Mouse (Mus musculus): ENCODE results near the gene Rab11fip3. TPM values are rescaled to one million over a fixed set of nuclear protein-coding genes. Genes with fewer than 3 reads are reported as not detected.
"Not testable (repeated sequence)": the region's sequence is repeated elsewhere in the genome, so short reads cannot be mapped to it uniquely, and the experiment has no call there.

Gene Rab11fip3
- 27.2 and 31.0 TPM in 2 replicates for polyA plus RNA-seq (2015; fragmentation: Nextera tagmentation; extraction: Ambion mirVana)

DNA sequence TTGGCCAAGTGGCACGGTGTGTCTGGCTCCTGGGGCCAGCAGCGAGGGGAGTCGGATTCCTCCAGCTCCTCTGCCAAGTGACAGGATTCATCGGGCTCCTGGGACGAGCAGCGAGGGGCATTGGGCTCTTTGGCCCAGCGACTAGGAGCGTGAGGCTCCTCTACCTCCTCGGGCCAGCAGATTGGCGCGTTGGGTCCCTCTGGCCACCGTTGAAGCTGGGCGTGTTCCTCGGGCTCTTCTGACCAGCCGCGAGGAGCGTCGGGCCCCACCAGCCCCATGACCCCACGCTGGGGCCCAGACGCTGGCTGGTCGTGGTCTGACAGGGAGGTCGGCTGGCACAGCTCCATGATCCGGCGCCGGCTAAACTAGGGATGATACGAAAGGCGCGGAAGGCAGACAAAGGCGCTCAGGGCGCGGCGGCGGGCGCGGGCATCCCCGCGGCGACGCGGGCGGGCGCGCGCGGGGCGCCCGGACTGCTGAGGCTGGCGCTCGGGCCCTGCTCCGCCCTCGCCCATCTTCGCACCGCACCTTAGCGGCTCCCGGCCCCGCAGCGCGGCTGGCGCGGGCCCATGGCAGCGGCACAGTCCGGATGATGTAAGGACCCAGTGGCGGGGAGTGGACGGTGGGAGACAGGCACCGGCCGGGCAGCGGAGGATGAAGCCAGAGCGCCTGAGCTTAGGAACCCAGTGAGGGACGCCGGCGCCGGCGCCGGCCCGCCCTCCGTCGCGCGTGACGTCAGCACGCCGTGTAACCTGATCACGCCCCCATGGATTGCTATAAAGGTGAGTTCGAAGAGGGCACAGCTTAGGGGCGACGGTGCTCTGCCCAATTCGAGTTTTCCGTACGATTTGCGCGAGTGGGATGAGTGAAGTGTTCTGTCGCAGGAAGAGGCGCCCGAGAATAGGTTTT lies at the start of gene Rab11fip3:
Rab11fip3 (minus strand) TSS at position 725 of the 909 bp plus-strand sequence.
- H3K4me1 ChIP-seq (replicated peaks) = peaks cover 50% of the 10 kb centered on the region
- H3K9me3 ChIP-seq = no peaks in the 10 kb centered on the region
- ATAC-seq (ENCODE audit: low FRiP score, low read depth) = peak; percentile 94
- peak within 1 kb of the TSS; percentile 79 for H3K4me3 ChIP-seq
- H3K9ac ChIP-seq = peak within 1 kb of the TSS; percentile 94
- H3K4me2 ChIP-seq = peak within 1 kb of the TSS; percentile 97
- H3K27me3 ChIP-seq = 0 out of 2 replicates have a peak, but pooled peaks cover 3% of the 10 kb centered on the region
- H3K36me3 ChIP-seq = no peaks in the 10 kb centered on the region
- WGBS = under 1% methylated on average over 93 of the region's 94 CpGs
- H3K27ac ChIP-seq (replicated peaks) = peak within 1 kb of the TSS; percentile 96

DNA sequence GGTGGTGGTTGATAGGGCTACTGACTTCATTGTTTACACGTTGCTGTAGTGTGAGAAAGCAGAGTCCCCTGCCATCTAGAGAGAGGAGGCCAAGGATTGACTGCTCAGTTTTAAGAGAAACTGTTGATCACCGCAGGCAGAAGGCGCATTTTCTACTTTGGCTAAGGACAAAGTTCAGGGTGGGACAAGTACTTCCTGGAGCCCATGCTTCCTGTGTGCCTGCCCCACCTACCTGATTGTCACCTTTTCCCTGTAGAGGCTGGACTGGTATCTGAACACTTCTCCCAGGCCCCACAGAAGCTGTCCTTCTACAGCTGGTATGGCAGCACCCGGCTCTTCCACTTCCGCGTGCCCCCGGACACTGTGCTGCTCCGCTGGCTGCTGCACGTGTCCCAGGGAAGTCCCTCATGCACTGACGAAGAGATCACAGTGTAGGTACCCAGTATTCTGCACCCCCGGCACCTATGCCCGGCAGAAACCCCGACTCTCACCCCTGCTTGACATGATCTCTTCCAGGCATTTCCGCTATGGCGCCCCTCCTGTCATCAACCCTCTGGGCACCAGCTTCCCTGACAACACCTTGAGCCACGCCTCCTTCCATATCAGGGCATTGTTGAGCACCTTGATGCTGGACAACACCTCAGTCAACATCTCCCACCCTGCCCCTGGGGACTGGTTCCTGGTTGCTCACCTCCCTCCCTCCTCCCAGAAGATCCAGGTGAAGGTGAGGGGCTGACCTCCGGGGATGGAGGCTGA lies 47.3 kb upstream of the Rab11fip3 start:
- ATAC-seq (ENCODE audit: low FRiP score, low read depth) = no peak
- peaks cover 12% of the 10 kb centered on the region for H3K4me1 ChIP-seq (replicated peaks)
- H3K4me3 ChIP-seq = no peak overlapping the region
- 86% methylated on average over 17 of the region's 17 CpGs for WGBS
- no peak overlapping the region for H3K9ac ChIP-seq
- H3K36me3 ChIP-seq = no peaks in the 10 kb centered on the region
- no peak overlapping the region for H3K27ac ChIP-seq (replicated peaks)
- no peak overlapping the region for H3K4me2 ChIP-seq
- H3K27me3 ChIP-seq = peaks cover 39% of the 10 kb centered on the region
- H3K9me3 ChIP-seq = no peaks in the 10 kb centered on the region

DNA sequence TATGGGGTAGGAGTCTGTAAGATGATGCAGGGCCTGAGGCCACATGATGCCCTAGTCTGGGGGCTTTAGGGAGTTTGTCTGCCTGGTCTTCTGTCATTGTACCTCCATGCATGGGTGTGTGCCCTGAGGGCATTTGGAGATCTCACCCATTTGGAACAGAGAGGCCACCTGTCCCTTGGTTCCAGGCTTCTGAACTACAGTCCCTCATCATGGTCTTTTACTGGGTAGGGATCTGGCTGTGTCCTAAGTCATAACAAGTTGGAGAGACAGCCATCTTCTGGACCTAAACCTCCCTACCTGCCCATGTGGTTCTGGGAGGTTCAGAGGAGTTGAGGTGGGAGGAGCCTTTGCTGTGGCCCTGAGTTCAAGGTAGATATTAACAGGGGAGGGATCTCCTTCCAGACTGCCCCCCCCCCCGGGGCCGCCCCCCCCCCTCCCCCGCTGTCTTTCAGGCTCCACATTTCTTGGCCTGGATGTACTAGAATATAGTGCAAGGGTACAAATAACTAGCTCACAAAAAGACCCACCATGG lies 46.7 kb upstream of the Rab11fip3 start:
- no peak overlapping the region for H3K9ac ChIP-seq
- H3K27ac ChIP-seq (replicated peaks) = no peak overlapping the region
- peaks cover 39% of the 10 kb centered on the region for H3K27me3 ChIP-seq
- no peak for ATAC-seq (ENCODE audit: low FRiP score, low read depth)
- H3K9me3 ChIP-seq = no peaks in the 10 kb centered on the region
- H3K4me2 ChIP-seq = no peak overlapping the region
- WGBS = 62% methylated on average over 3 of the region's 3 CpGs
- H3K4me1 ChIP-seq (replicated peaks) = peaks cover 12% of the 10 kb centered on the region
- H3K4me3 ChIP-seq = no peak overlapping the region
- H3K36me3 ChIP-seq = no peaks in the 10 kb centered on the region

DNA sequence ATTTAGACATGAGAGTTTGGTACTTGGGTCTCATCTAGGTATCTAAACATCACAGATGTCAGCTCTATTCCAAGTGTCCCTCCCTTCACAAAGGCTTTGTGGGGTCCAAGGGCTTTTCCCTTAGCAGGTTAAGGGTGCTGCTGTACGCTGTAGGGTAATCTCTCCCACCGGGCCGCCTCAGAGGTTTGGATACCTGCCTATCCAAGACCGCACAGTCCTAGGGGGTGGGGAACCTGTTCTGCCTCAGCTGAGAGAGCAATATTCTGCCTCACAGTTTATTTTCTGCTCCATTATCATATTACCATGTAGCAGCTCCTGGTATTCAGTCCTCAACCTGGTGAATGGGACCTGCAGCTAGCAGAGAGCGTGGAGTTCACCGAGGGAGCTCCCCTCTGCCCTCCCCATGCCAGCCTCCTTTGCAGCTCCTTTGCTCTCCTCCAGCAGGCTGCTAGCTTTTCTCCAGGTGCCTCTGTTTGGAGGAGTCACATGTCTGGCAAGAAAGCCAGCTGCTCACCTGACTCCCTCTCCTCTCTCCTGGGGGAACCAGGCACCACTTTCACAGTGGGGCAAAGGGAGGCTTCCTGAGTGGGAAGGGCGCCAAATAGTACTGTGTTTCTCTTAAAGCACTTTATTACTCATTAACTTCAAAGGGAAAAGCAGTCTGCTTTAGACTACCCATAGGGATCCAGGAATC lies 46.0 kb upstream of the Rab11fip3 start:
- H3K4me1 ChIP-seq (replicated peaks) = peaks cover 12% of the 10 kb centered on the region
- H3K9me3 ChIP-seq = no peaks in the 10 kb centered on the region
- H3K9ac ChIP-seq = no peak overlapping the region
- H3K36me3 ChIP-seq = no peaks in the 10 kb centered on the region
- H3K4me2 ChIP-seq = no peak overlapping the region
- 83% methylated on average over 7 of the region's 7 CpGs for WGBS
- H3K27ac ChIP-seq (replicated peaks) = no peak overlapping the region
- H3K4me3 ChIP-seq = no peak overlapping the region
- peaks cover 45% of the 10 kb centered on the region for H3K27me3 ChIP-seq
- no peak for ATAC-seq (ENCODE audit: low FRiP score, low read depth)

DNA sequence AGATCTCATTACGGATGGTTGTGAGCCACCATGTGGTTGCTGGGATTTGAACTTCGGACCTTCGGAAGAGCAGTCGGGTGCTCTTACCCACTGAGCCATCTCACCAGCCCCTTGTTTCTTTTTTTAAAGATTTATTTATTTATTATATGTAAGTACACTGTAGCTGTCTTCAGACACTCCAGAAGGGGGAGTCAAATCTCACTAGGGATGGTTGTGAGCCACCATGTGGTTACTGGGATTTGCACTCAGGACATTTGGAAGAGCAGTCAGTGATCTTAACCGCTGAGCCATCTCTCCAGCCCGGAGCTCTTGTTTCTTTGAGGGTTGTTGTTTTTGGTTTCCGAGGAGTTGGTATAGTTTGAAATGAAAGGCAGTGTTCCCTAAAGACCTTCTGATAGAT lies 45.1 kb upstream of the Rab11fip3 start:
- not testable (repeated sequence) for H3K4me3 ChIP-seq; H3K9ac ChIP-seq; H3K9me3 ChIP-seq; H3K36me3 ChIP-seq; ATAC-seq (ENCODE audit: low FRiP score, low read depth); H3K4me2 ChIP-seq; H3K27ac ChIP-seq (replicated peaks)
- 66% methylated on average over 7 of the region's 7 CpGs for WGBS
- H3K27me3 ChIP-seq = peaks cover 45% of the 10 kb centered on the region
- peaks cover 12% of the 10 kb centered on the region for H3K4me1 ChIP-seq (replicated peaks)

DNA sequence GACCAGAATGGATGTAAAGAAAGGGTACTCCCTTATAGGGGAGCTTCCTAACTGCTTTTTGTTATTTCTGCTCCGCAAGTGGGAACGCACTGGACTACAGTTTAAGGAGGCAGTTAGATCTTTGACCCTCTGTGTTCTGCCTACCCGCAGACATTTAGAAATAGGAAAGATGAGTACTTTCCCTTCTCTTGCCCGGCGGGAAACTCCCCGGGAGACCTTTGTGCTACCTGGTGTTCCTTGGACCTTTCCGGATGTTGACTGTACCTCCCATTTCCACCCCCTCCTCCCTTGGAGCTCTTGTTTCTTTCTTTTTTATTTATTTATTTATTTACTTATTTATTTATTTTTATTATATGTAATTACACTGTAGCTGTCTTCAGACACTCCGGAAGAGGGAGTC lies 44.7 kb upstream of the Rab11fip3 start:
- Histone ChIP-seq H3K36me3 (no peaks in the 10 kb centered on the region), H3K9ac (peak overlapping the region; percentile 90), H3K9me3 (no peaks in the 10 kb centered on the region), H3K27ac (replicated peaks) (peak overlapping the region; percentile 70; the same call in 1 of the 2 replicates), H3K4me3 (peak overlapping the region; percentile 83), H3K4me1 (replicated peaks) (peaks cover 12% of the 10 kb centered on the region), H3K27me3 (peaks cover 44% of the 10 kb centered on the region), H3K4me2 (peak overlapping the region; percentile 98)
- 12% methylated on average over 8 of the region's 8 CpGs for WGBS
- ATAC-seq (ENCODE audit: low FRiP score, low read depth) = no peak

DNA sequence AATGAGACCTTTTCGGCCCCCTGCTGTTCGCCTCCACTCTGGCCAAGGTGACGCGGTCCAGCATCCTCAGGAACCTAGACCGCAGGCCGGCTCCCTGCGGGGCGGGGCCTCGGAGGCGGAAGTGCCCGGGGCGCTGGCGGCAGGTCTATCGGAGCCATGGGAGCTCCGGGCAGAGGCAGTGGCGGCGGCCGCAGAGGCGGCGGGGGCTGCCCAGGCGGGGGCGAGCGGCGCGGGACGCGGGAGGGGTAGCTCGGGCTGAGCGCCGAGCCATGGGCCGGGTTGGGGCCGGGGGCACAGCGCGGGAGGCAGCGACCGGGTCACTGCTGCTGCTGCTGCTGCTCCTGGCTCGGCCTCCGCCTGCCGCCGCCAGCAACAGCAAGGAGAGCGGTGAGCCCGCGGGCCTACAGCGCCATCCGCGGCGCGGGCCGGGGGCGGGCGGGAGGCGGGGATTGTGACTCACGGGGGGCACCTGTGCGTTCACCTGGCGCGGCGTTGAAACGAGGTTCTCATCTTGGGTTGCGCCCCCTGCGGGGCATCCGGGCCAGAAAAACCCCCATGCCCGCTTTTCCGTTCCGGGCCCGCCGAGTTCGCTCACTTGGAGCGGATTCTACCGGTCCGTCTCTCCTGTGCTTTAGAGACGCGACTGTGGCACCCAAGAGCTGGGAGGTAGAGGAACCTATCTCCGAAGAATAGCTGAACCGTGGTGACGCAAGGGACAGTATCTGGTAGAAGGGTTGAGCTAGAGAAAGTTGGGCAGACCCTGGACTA lies 44.0 kb upstream of the Rab11fip3 start, which contains the start of gene Tmem8:
Tmem8 (plus strand) TSS at position 119 of the 768 bp plus-strand sequence.
- WGBS = under 1% methylated on average over 53 of the region's 75 CpGs
- no peaks in the 10 kb centered on the region for H3K36me3 ChIP-seq
- H3K27ac ChIP-seq (replicated peaks) = peak within 1 kb of the TSS; percentile 70
- no peaks in the 10 kb centered on the region for H3K9me3 ChIP-seq
- peak; percentile 76 for ATAC-seq (ENCODE audit: low FRiP score, low read depth)
- peak within 1 kb of the TSS; percentile 98 for H3K4me2 ChIP-seq
- peak within 1 kb of the TSS; percentile 83 for H3K4me3 ChIP-seq
- H3K9ac ChIP-seq = peak within 1 kb of the TSS; percentile 90
- H3K27me3 ChIP-seq = peaks cover 41% of the 10 kb centered on the region
- H3K4me1 ChIP-seq (replicated peaks) = peaks cover 12% of the 10 kb centered on the region

DNA sequence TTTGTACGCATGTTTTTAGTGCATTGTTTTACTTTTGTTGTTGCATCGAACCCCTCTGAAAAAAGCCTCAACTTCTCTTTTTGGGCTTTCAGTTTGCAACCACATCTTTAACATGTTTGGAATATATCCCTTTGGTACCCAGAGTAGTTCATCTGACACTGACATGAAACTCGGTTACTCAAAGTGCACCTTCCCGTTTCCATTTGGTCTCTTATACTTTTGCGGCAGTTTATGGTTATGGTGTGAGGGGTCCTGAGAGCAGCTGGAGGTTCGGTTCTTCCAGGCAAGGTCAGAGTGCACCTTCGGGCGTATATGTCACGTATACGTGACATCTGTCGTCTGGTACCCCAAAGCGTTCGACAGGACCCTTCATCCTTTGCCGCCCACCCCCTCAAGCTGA lies 43.4 kb upstream of the Rab11fip3 start:
- Histone ChIP-seq H3K9me3 (no peaks in the 10 kb centered on the region), H3K4me1 (replicated peaks) (peaks cover 12% of the 10 kb centered on the region), H3K27ac (replicated peaks) (peak overlapping the region; percentile 70; the same call in 1 of the 2 replicates), H3K4me3 (peak overlapping the region; percentile 83), H3K36me3 (no peaks in the 10 kb centered on the region), H3K27me3 (peaks cover 41% of the 10 kb centered on the region), H3K9ac (peak overlapping the region; percentile 90), H3K4me2 (peak overlapping the region; percentile 98)
- 15% methylated on average over 14 of the region's 14 CpGs for WGBS
- ATAC-seq (ENCODE audit: low FRiP score, low read depth) = no peak

DNA sequence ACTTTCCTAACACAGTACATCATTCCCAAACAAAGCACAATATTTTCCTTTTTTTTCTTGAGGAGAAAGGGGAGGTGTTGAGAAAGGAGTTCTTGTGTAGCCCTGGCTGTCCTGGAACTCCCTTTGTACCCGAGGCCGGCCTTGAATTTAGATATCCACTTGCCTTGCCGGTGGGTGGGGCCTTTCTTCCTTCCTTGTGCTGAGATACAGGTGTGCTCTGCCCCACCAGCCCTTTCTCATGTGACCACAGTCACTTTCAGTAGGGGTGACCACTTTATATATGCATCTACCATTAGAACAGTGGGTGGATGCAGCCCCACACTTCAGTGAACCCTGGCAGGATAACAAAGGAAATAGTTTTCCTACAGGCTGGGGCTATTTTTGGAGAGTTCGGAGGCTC lies 42.4 kb upstream of the Rab11fip3 start:
- Histone ChIP-seq H3K9me3 (no peaks in the 10 kb centered on the region), H3K4me1 (replicated peaks) (peaks cover 12% of the 10 kb centered on the region), H3K27ac (replicated peaks) (no peak overlapping the region), H3K9ac (no peak overlapping the region), H3K27me3 (peaks cover 34% of the 10 kb centered on the region), H3K4me3 (no peak overlapping the region), H3K4me2 (no peak overlapping the region), H3K36me3 (no peaks in the 10 kb centered on the region)
- WGBS = 28% methylated on average over 4 of the region's 4 CpGs
- ATAC-seq (ENCODE audit: low FRiP score, low read depth) = no peak

DNA sequence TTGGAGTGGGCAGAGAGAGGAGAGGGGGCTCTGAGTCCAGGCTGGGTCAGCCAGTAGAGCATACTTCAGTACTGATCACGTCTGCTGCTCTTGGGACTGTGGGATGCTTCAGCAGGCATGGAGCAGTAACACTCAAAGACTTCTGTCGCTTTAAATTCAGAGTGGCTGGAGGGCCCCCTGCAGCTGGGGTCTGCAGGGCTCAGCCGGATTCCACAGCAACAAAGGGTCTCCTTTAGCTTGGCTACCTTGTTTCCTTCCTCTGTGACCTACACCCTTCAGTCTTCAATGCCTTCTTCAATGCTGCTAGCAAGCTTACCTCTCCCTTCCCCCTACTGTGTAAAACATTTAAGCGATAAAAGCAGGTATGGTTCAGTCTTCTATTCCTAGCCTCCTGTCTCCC lies 41.7 kb upstream of the Rab11fip3 start:
- ATAC-seq (ENCODE audit: low FRiP score, low read depth) = no peak
- peaks cover 12% of the 10 kb centered on the region for H3K4me1 ChIP-seq (replicated peaks)
- no peaks in the 10 kb centered on the region for H3K9me3 ChIP-seq
- H3K27me3 ChIP-seq = peaks cover 30% of the 10 kb centered on the region
- no peak overlapping the region for H3K4me3 ChIP-seq
- H3K4me2 ChIP-seq = no peak overlapping the region
- no peak overlapping the region for H3K9ac ChIP-seq
- H3K36me3 ChIP-seq = no peaks in the 10 kb centered on the region
- 5% methylated on average over 4 of the region's 4 CpGs for WGBS
- H3K27ac ChIP-seq (replicated peaks) = no peak overlapping the region

DNA sequence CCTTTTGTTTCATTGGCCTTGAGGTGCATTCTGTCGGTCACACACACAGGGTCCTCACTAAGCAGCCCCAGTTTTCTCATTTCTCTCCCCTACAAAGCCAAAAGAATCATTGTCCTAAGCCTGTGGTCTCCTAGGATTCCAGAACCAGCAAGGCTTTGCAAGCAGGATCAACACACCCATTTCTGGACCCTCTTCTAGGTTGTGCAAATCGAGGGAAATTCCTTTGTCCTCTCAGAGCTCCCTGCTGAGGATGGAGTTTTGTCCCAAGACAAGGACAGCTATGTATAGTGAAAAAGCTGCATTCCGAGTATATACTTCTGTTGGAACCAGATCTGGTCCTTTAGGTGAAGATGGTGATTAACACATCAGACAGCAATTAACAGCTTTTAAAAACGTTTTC lies 40.8 kb upstream of the Rab11fip3 start:
- ATAC-seq (ENCODE audit: low FRiP score, low read depth) = no peak
- H3K4me2 ChIP-seq = no peak overlapping the region
- peaks cover 22% of the 10 kb centered on the region for H3K27me3 ChIP-seq
- no peak overlapping the region for H3K4me3 ChIP-seq
- peaks cover 12% of the 10 kb centered on the region for H3K4me1 ChIP-seq (replicated peaks)
- 20% methylated on average over 4 of the region's 4 CpGs for WGBS
- H3K9ac ChIP-seq = no peak overlapping the region
- no peaks in the 10 kb centered on the region for H3K9me3 ChIP-seq
- no peak overlapping the region for H3K27ac ChIP-seq (replicated peaks)
- H3K36me3 ChIP-seq = no peaks in the 10 kb centered on the region

Measured in hindbrain, embryonic 15.5 days (tissue).